ENCODE assay signal across 25 mouse cellular contexts in the genomic region with DNA sequence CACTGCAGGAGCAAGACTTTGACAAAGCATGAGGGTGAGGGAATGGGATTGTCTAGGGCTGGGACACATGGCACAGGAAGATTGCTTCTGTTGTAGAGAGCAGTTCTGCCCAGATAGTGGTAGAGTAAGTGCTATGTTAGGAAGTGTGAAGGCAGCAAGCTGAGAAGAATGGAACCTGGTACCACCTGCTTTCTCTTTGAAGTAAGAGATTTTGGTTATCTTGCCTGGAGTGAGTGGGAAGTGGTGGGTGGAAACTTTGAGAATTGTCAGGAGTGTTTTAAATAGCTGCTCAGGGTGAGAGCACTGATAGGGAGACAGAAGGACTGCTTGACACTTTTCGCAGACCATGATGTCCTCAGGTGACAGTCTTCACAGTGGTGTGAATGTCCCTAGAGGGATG.
DNase-seq lines count a peak whose midpoint lies in the region; ATAC-seq lines count a peak whose summit lies in the region.
"Had no signal": no experiment of that assay in that cellular context is flagged by ENCODE, and none has a peak within 500 bp of the region (broad histone marks: within the 10 kb centered on the region; RNA-seq: fewer than 3 reads in every experiment).

No protein-coding gene starts in this region.

- no peak overlapping the region for H3K9ac ChIP-seq in heart, embryonic 15.5 days
- no peak overlapping the region for H3K9ac ChIP-seq in liver, embryonic 12.5 days
- H3K9ac ChIP-seq: embryonic facial prominence, embryonic 13.5 days; forebrain, embryonic 13.5 days; heart, embryonic 12.5 days; hindbrain, embryonic 14.5 days had no signal

- no peaks in the 10 kb centered on the region for H3K27me3 ChIP-seq in heart, embryonic 15.5 days
- no peaks in the 10 kb centered on the region for H3K27me3 ChIP-seq in liver, embryonic 12.5 days (replicated peaks)
- H3K27me3 ChIP-seq: embryonic facial prominence, embryonic 13.5 days; forebrain, embryonic 13.5 days; heart, embryonic 12.5 days had no signal

- DNase-seq in heart, adult 11 months, result no peak
- DNase-seq in left cerebral cortex, adult 18-20 months (ENCODE audit: low spot score in 2 of 2), result peak; percentile 39
- no peak for DNase-seq in left cerebral cortex, postnatal 4 days
- peak; percentile 27 to 67 for DNase-seq in right cerebral cortex, postnatal 36 days (ENCODE audit: low spot score in 2 of 2)
- DNase-seq in right cerebral cortex, adult 2 months (ENCODE audit: low spot score in 2 of 2), result no peak
- DNase-seq: cerebellum, adult 11-12 months; cerebellum, adult 8-10 months; cerebellum, postnatal 10 days; cerebellum, postnatal 36 days; embryo, embryonic 11 days; gastrocnemius, postnatal 25 days; heart, postnatal 14 days; heart, postnatal 4 days had no signal

- intact Hi-C loops in left cerebral cortex, postnatal 4 days (cut with DNase I), result no loop called here

- H3K4me3 ChIP-seq in heart, embryonic 15.5 days, result no peak overlapping the region
- no peak overlapping the region for H3K4me3 ChIP-seq in liver, embryonic 12.5 days
- H3K4me3 ChIP-seq: embryonic facial prominence, embryonic 10.5 days; embryonic facial prominence, embryonic 13.5 days; forebrain, embryonic 10.5 days; forebrain, embryonic 13.5 days; heart, embryonic 12.5 days had no signal

- 36% methylated on average over 1 of the region's 1 CpGs for WGBS in heart, embryonic 15.5 days
- WGBS in liver, embryonic 12.5 days (ENCODE audit: insufficient replicate concordance), result 53% methylated on average over 1 of the region's 1 CpGs

- H3K27ac ChIP-seq in heart, embryonic 15.5 days, result no peak overlapping the region
- no peak overlapping the region for H3K27ac ChIP-seq in liver, embryonic 12.5 days
- H3K27ac ChIP-seq: embryonic facial prominence, embryonic 10.5 days; embryonic facial prominence, embryonic 13.5 days; forebrain, embryonic 10.5 days; forebrain, embryonic 13.5 days; hindbrain, embryonic 14.5 days; hindbrain, postnatal 0 days had no signal

- no peaks in the 10 kb centered on the region for H3K36me3 ChIP-seq in heart, embryonic 15.5 days
- H3K36me3 ChIP-seq in liver, embryonic 12.5 days, result no peaks in the 10 kb centered on the region
- H3K36me3 ChIP-seq: embryonic facial prominence, embryonic 10.5 days; embryonic facial prominence, embryonic 13.5 days; forebrain, embryonic 10.5 days; heart, embryonic 12.5 days had no signal

- no peak overlapping the region for H3K4me2 ChIP-seq in heart, embryonic 15.5 days
- H3K4me2 ChIP-seq in liver, embryonic 12.5 days, result no peak overlapping the region
- H3K4me2 ChIP-seq: embryonic facial prominence, embryonic 13.5 days; forebrain, embryonic 13.5 days; heart, embryonic 12.5 days; hindbrain, embryonic 14.5 days had no signal

- H3K4me1 ChIP-seq in heart, embryonic 15.5 days (replicated peaks), result peaks cover 36% of the 10 kb centered on the region
- 0 out of 2 replicates have a peak, but pooled peaks cover 6% of the 10 kb centered on the region for H3K4me1 ChIP-seq in liver, embryonic 12.5 days

- ATAC-seq in heart, embryonic 15.5 days (replicated peaks; ENCODE audit: insufficient number of reproducible peaks, insufficient read depth, low FRiP score, low read depth), result 0 out of 2 replicates have a peak, but pooled peaks have one; percentile 11
- no peak for ATAC-seq in liver, embryonic 12.5 days
- ATAC-seq: CD4-positive, CD25-positive, alpha-beta regulatory T cell, adult 4 months; forebrain, embryonic 13.5 days; forebrain, embryonic 16.5 days; hindbrain, postnatal 0 days; inflammation-experienced regulatory T-cells, adult 6 months had no signal

- no peaks in the 10 kb centered on the region for H3K9me3 ChIP-seq in heart, embryonic 15.5 days (replicated peaks)
- no peaks in the 10 kb centered on the region for H3K9me3 ChIP-seq in liver, embryonic 12.5 days (replicated peaks)
- H3K9me3 ChIP-seq: embryonic facial prominence, embryonic 10.5 days; embryonic facial prominence, embryonic 13.5 days; forebrain, embryonic 10.5 days; forebrain, embryonic 13.5 days; heart, embryonic 12.5 days had no signal

Comparison
In these comparisons a context has a peak if more than half of its experiments do, and no peak if none do; other contexts are left out.
1. DNase-seq: peak in left cerebral cortex, adult 18-20 months (2 of 2) and right cerebral cortex, postnatal 36 days (2 of 2); none in heart, adult 11 months (single experiment), left cerebral cortex, postnatal 4 days (single experiment) and right cerebral cortex, adult 2 months (0 of 2).